Mouse (Mus musculus) testis, adult 10 weeks (tissue): Measurements from ENCODE around the gene Olfr251. TPM values are rescaled to one million over a fixed set of nuclear protein-coding genes. Genes with fewer than 3 reads are reported as not detected.

ENCODE experiments used
- polyA plus RNA-seq: library from polyadenylated mRNA; stranded (reverse); fragments of 350-450 nt; fragmentation: Illumina TruSeq; extraction: RNeasy Lipid Tissue Mini Kit (QIAGEN cat#74804); gene quantifications from one replicate; pipeline ENCODE4 v1.2.3, GENCODE M21; 2014; ENCODE audit warnings: low read depth, low replicate concordance

The Olfr251 gene
- not detected for polyA plus RNA-seq

DNA sequence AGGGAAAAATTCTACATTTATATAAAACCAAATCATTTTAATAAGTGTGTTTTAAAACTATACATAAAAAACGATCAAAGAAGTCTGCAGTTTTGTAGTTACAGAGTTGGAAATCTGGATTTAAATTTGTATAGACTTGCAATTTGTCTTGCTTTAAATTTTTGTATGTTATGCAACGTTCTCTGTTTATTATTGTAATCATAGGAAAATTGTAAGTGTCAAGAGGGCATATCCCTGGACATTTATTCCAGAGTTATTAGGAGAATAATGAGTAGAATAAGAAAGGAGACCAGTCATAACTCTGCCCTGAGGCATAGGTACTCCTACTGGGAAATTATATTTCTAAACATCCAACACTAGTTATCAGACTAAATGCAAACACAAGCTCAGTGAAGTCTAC, at the start of gene Olfr251:
Gene Olfr251 (plus strand): TSS at position 301 of the 400 bp plus-strand sequence.

DNA sequence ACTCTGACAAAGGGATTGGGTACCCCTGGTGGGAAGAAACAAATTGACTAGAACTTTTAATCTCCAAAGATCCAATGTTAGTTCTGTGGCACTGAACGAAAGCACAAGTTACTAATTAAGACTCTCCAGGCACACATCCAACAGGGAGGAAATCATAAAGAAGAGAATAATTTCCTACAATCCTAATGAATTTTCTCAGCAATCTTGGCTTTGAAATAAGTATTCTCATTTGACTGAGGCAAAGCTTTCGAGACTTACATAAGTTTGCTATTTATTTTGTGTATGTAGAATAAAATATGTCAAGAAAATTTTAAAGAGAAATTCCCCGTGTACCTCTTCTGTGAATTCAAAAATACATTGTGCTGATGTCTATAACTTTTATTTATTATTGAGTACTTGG, 48.1 kb upstream of the Olfr251 start, which contains the start of gene Olfr25:
Gene Olfr25 (plus strand): TSS at position 301 of the 400 bp plus-strand sequence.

DNA sequence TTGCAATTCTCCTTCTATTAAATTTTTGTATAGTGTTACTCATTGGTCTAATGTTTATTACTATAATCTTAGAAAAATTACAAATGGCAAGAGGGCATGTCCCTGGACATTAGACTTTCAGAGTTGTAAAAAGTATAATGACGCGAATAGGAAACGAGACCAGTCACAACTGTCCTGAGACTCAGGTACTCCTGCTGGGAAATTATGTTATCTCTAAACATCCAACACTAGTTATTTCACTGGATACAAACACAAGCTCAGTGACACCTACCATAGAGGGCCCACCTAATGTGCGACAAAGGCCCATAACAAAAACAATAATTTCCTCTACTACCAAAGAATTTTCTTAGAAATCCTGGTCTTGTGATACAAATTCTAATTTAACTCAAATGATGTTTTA, 28.8 kb upstream of the Olfr251 start, which contains the start of gene Olfr898:
Gene Olfr898 (plus strand): TSS at position 301 of the 400 bp plus-strand sequence.

DNA sequence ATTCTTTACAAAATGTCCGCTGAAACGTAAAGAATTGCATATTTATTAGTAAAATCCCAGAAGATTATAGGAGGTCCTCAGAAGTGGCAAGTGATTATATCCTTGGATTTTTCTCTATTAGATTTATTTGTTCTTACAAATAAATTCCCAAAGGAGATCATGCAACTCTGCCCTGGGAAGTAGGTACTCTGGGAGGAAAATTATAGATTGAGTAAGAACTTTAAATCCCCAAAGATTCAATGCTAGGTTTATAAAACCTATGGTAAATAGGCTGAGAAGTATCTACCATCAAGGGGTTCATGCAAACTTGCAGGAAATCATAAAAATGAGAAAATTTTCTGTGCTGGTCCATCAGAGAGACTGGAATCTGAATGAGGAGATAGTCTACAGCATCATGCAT, 10.3 kb upstream of the Olfr251 start, which contains the start of gene Olfr250:
Gene Olfr250 (plus strand): TSS at position 301 of the 400 bp plus-strand sequence.

DNA sequence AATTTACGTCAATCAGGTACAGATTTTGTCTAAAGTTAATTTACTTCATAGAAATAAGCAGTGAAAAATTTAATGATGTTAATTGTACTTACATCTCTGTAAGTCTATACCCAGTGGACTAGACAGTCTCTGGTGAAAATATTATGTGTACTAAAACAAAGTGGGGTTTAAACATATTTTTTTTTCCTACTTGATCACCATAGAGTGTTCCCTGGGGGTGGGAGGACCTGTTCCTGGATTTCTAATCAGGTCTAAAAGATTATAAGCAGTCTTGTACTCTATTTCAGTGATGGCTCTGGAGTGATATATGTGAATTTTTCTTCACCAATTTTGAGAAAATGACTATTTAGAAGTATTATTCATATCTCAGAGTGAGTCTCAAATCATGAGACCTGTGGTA, 24.5 kb downstream of the Olfr251 start, which contains the start of gene Olfr147:
Gene Olfr147 (plus strand): TSS at position 301 of the 400 bp plus-strand sequence.

DNA sequence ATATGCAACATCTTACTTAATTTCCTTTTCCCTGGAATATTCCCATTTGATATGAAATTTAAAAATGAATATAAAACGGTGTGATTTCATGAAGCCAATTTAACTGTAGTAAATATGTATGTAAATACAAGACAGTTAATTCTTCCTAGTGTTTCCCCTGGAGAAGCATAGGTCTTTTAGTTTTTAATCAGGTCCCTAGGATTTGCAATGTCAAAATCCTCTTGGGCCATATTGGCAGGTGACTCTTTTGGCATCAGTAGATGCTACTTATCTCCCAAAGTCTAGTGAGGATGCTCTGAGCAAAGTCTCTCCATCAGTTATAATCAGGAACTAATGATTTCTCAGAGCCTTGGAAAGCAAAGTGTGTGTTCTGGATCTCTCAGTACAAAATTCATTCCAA, 52.3 kb downstream of the Olfr251 start, which contains the start of gene Olfr901:
Gene Olfr901 (plus strand): TSS at position 301 of the 400 bp plus-strand sequence.

Other genes starting within 250 kb of the Olfr251 start
- not detected for gene Olfr890, start 234.6 kb upstream of the Olfr251 start, polyA plus RNA-seq
- gene Olfr891, start 196.3 kb upstream of the Olfr251 start, polyA plus RNA-seq: not detected
- not detected for gene Olfr893, start 168.7 kb upstream of the Olfr251 start, polyA plus RNA-seq
- gene Olfr894, start 159.0 kb upstream of the Olfr251 start, polyA plus RNA-seq: not detected
- not detected for gene Olfr143, start 124.3 kb upstream of the Olfr251 start, polyA plus RNA-seq
- not detected for gene Olfr895, start 109.2 kb upstream of the Olfr251 start, polyA plus RNA-seq
- gene Olfr896-ps1, start 86.0 kb upstream of the Olfr251 start, polyA plus RNA-seq: 1.8 TPM
- 0.80 TPM for gene Olfr25, start 48.0 kb upstream of the Olfr251 start, polyA plus RNA-seq
- 0.17 TPM for gene Olfr898, start 28.7 kb upstream of the Olfr251 start, polyA plus RNA-seq
- not detected for gene Olfr250, start 10.2 kb upstream of the Olfr251 start, polyA plus RNA-seq
- not detected for gene Olfr147, start 24.6 kb downstream of the Olfr251 start, polyA plus RNA-seq
- gene Olfr901, start 52.4 kb downstream of the Olfr251 start, polyA plus RNA-seq: not detected
- gene Olfr902, start 70.6 kb downstream of the Olfr251 start, polyA plus RNA-seq: not detected
- gene Olfr904, start 86.1 kb downstream of the Olfr251 start, polyA plus RNA-seq: not detected
- gene Olfr905, start 94.0 kb downstream of the Olfr251 start, polyA plus RNA-seq: not detected
- gene Olfr906, start 110.0 kb downstream of the Olfr251 start, polyA plus RNA-seq: 0.15 TPM
- not detected for gene Olfr907, start 118.7 kb downstream of the Olfr251 start, polyA plus RNA-seq
- not detected for gene Olfr911-ps1, start 144.5 kb downstream of the Olfr251 start, polyA plus RNA-seq
- gene Olfr910, start 160.8 kb downstream of the Olfr251 start, polyA plus RNA-seq: not detected
- not detected for gene Olfr912, start 203.1 kb downstream of the Olfr251 start, polyA plus RNA-seq
- not detected for gene Olfr913, start 215.7 kb downstream of the Olfr251 start, polyA plus RNA-seq
- not detected for gene Olfr914, start 228.0 kb downstream of the Olfr251 start, polyA plus RNA-seq